ENCODE assay signal across 25 mouse cellular contexts in genomic region chr19:25095135-25095534, GRCm38 (mm10).
A peak's percentile ranks its signal among the peaks of the same experiment; 100 is the strongest.
DNase-seq lines count a peak whose midpoint lies in the region; ATAC-seq and TF ChIP-seq lines count a peak whose summit lies in the region.
"Had no signal": no experiment of that assay in that cellular context is flagged by ENCODE, and none has a peak within 500 bp of the region (broad histone marks: within the 10 kb centered on the region; RNA-seq: fewer than 3 reads in every experiment).

No protein-coding gene starts in this region.

- H3K27ac ChIP-seq in CH12.LX (ENCODE audit: insufficient read depth, low read depth): no peak overlapping the region
- H3K27ac ChIP-seq in liver, embryonic 12.5 days: peak overlapping the region; percentile 38
- H3K27ac ChIP-seq in forebrain, embryonic 12.5 days: no peak overlapping the region
- H3K27ac ChIP-seq: embryonic facial prominence, embryonic 12.5 days; gastrocnemius, adult 2 months; hindbrain, embryonic 10.5 days; kidney, postnatal 0 days; left cerebral cortex, adult 2 months; limb, embryonic 12.5 days; midbrain, embryonic 15.5 days; neural tube, embryonic 13.5 days had no signal

- H3K4me3 ChIP-seq in CH12.LX (replicated peaks in 1 of 3; ENCODE audit: low read depth in 2 of 3, low read length in 2 of 3, poor library complexity in 1 of 3): no peak overlapping the region
- H3K4me3 ChIP-seq in liver, embryonic 12.5 days: 0 out of 2 replicates have a peak overlapping the region, but pooled peaks have one; percentile 13
- no peak overlapping the region for H3K4me3 ChIP-seq in forebrain, embryonic 12.5 days (replicated peaks)
- H3K4me3 ChIP-seq: embryonic facial prominence, embryonic 12.5 days; gastrocnemius, adult 2 months; hindbrain, embryonic 10.5 days; left cerebral cortex, adult 2 months; limb, embryonic 12.5 days; megakaryocyte, embryonic 14.5 days; midbrain, embryonic 15.5 days; myocyte; neural tube, embryonic 13.5 days had no signal

- peaks cover 0 to 39% of the 10 kb centered on the region in 2 experiments; a peak in 2 of 4 replicates for H3K4me1 ChIP-seq in CH12.LX (ENCODE audit: control insufficient read depth in 1 of 2, insufficient read depth in 2 of 2)
- peaks cover 29% of the 10 kb centered on the region for H3K4me1 ChIP-seq in liver, embryonic 12.5 days
- peaks cover 10% of the 10 kb centered on the region for H3K4me1 ChIP-seq in forebrain, embryonic 12.5 days
- H3K4me1 ChIP-seq: midbrain, embryonic 15.5 days; neural tube, embryonic 13.5 days had no signal

- WGBS in liver, embryonic 12.5 days (ENCODE audit: insufficient replicate concordance): 3% methylated on average over 3 of the region's 3 CpGs
- WGBS in forebrain, embryonic 12.5 days: 73% methylated on average over 3 of the region's 3 CpGs

- no peak for TF ChIP-seq CTCF in CH12.LX (conservative IDR thresholded peaks at IDR 0.05 in 1 of 2, IDR thresholded peaks at IDR 0.05 in 1 of 2; ENCODE audit: low read depth in 2 of 2, low read length in 2 of 2)

- ATAC-seq in common myeloid progenitor, adult 5-6 weeks (replicated peaks; ENCODE audit: low read depth, poor library complexity, severe bottlenecking): peak; percentile 75
- ATAC-seq in liver, embryonic 12.5 days: no peak; the same call in 1 of the 2 replicates
- peak; percentile 87 for ATAC-seq in megakaryocyte progenitor cell, adult 5-6 weeks (replicated peaks; ENCODE audit: poor library complexity)
- ATAC-seq in forebrain, embryonic 12.5 days (ENCODE audit: low FRiP score): no peak
- ATAC-seq: intestine, postnatal 0 days; midbrain, embryonic 15.5 days; Patski had no signal

- H3K27me3 ChIP-seq in CH12.LX (replicated peaks): no peaks in the 10 kb centered on the region
- no peaks in the 10 kb centered on the region for H3K27me3 ChIP-seq in liver, embryonic 12.5 days (replicated peaks)
- no peaks in the 10 kb centered on the region; the same call in 1 of the 2 replicates for H3K27me3 ChIP-seq in forebrain, embryonic 12.5 days
- H3K27me3 ChIP-seq: embryonic facial prominence, embryonic 12.5 days; limb, embryonic 12.5 days; megakaryocyte, embryonic 14.5 days; midbrain, embryonic 15.5 days; neural tube, embryonic 13.5 days; Patski had no signal

- no peak overlapping the region for H3K9ac ChIP-seq in CH12.LX (ENCODE audit: insufficient read depth, low read depth)
- no peak overlapping the region for H3K9ac ChIP-seq in liver, embryonic 12.5 days
- no peak overlapping the region for H3K9ac ChIP-seq in forebrain, embryonic 12.5 days
- H3K9ac ChIP-seq: embryonic facial prominence, embryonic 12.5 days; limb, embryonic 12.5 days; lung, embryonic 14.5 days; midbrain, embryonic 15.5 days; neural tube, embryonic 13.5 days had no signal

- in situ Hi-C loops in CH12.LX (cut with MboI; ENCODE audit: low pct_ligation_motif_present, low pct_unique_long_range_greater_than_20kb, low sequenced_read_pairs): no loop called here

- H3K79me2 ChIP-seq in CH12.LX (replicated peaks; ENCODE audit: control insufficient read depth, extremely low read depth, insufficient read depth, poor library complexity, severe bottlenecking): no peaks in the 10 kb centered on the region

- peaks cover 79 to 93% of the 10 kb centered on the region in 2 experiments for H3K36me3 ChIP-seq in CH12.LX (replicated peaks in 1 of 2; ENCODE audit: control insufficient read depth in 1 of 2, insufficient read depth in 1 of 2, low read length in 1 of 2)
- peaks cover 44% of the 10 kb centered on the region for H3K36me3 ChIP-seq in liver, embryonic 12.5 days
- no peaks in the 10 kb centered on the region for H3K36me3 ChIP-seq in forebrain, embryonic 12.5 days (replicated peaks)
- H3K36me3 ChIP-seq: embryonic facial prominence, embryonic 12.5 days; hindbrain, embryonic 10.5 days; limb, embryonic 12.5 days; midbrain, embryonic 15.5 days; neural tube, embryonic 13.5 days had no signal

- no peak for TF ChIP-seq EP300 in CH12.LX (IDR thresholded peaks at IDR 0.05; ENCODE audit: low read length)

- peak; percentile 43 for DNase-seq in CH12.LX (ENCODE audit: extremely low read depth)
- no peak for DNase-seq in adrenal gland, adult 8-10 months
- no peak for DNase-seq in kidney, adult 18-20 months
- DNase-seq: adrenal gland, adult 2 months; cerebellum, adult 11-12 months; cerebellum, postnatal 14 days; gastrocnemius, adult 2 months; lung, embryonic 14.5 days; thymus, postnatal 25 days had no signal

- dilution Hi-C loops in CH12.LX (cut with MboI; ENCODE audit: extremely low pct_ligation_motif_present, extremely low pct_unique_long_range_greater_than_20kb, low sequenced_read_pairs): no loop called here

- H3K4me2 ChIP-seq in CH12.LX (ENCODE audit: insufficient read depth, low read depth, poor library complexity, severe bottlenecking): no peak overlapping the region
- H3K4me2 ChIP-seq in liver, embryonic 12.5 days: peak overlapping the region; percentile 41
- H3K4me2 ChIP-seq in forebrain, embryonic 12.5 days: no peak overlapping the region
- H3K4me2 ChIP-seq: embryonic facial prominence, embryonic 12.5 days; heart, embryonic 11.5 days; limb, embryonic 12.5 days; lung, embryonic 14.5 days; midbrain, embryonic 15.5 days; neural tube, embryonic 13.5 days had no signal

- H3K9me3 ChIP-seq in CH12.LX (replicated peaks; ENCODE audit: low read length): no peaks in the 10 kb centered on the region
- no peaks in the 10 kb centered on the region for H3K9me3 ChIP-seq in liver, embryonic 12.5 days (replicated peaks)
- no peaks in the 10 kb centered on the region for H3K9me3 ChIP-seq in forebrain, embryonic 12.5 days
- H3K9me3 ChIP-seq: embryonic facial prominence, embryonic 12.5 days; hindbrain, embryonic 10.5 days; limb, embryonic 12.5 days; megakaryocyte, embryonic 14.5 days; midbrain, embryonic 15.5 days; neural tube, embryonic 13.5 days had no signal

- no peak for TF ChIP-seq RAD21 in CH12.LX (IDR thresholded peaks at IDR 0.05; ENCODE audit: low read depth, low read length)

- TF ChIP-seq POLR2A in CH12.LX (IDR thresholded peaks at IDR 0.05; ENCODE audit: low read depth, low read length): no peak

TF ChIP-seq in CH12.LX, 34 proteins besides CTCF, POLR2A, EP300 and RAD21:
- no peak for TF ChIP-seq MEF2A (IDR thresholded peaks at IDR 0.05; ENCODE audit: borderline replicate concordance, low read depth, low read length)
- no peak for TF ChIP-seq TCF12 (IDR thresholded peaks at IDR 0.05; ENCODE audit: low read depth, low read length)
- no peak for TF ChIP-seq ETS1 (conservative IDR thresholded peaks at IDR 0.05; ENCODE audit: low read depth, low read length)
- no peak for TF ChIP-seq MXI1 (IDR thresholded peaks at IDR 0.05; ENCODE audit: low read depth, low read length)
- no peak for TF ChIP-seq NELFE (IDR thresholded peaks at IDR 0.05; ENCODE audit: low read depth, low read length)
- no peak for TF ChIP-seq GABPA (IDR thresholded peaks at IDR 0.05; ENCODE audit: insufficient replicate concordance, low read depth, low read length)
- no peak for TF ChIP-seq HCFC1 (IDR thresholded peaks at IDR 0.05; ENCODE audit: low read depth, low read length)
- no peak for TF ChIP-seq USF1 (IDR thresholded peaks at IDR 0.05; ENCODE audit: low read depth, low read length)
- no peak for TF ChIP-seq KAT2A (IDR thresholded peaks at IDR 0.05; ENCODE audit: insufficient replicate concordance, low read length)
- no peak for TF ChIP-seq UBTF (IDR thresholded peaks at IDR 0.05; ENCODE audit: low read depth, low read length)

Comparison
In these comparisons a context has a peak if more than half of its experiments do, and no peak if none do; other contexts are left out.
1. ATAC-seq: peak in common myeloid progenitor, adult 5-6 weeks (single experiment) and megakaryocyte progenitor cell, adult 5-6 weeks (single experiment); none in liver, embryonic 12.5 days (single experiment) and forebrain, embryonic 12.5 days (single experiment).